Mouse (Mus musculus) neural tube, embryonic 14.5 days (tissue): ENCODE measurements at regions not wholly inside any gene's neighbourhood (a gene's known extent, or its start where the extent isn't known, plus 50 kb on each side); places are given as distances from the start of the nearest gene placed in this dataset.

Source experiments
- ATAC-seq: fragments of 200-750 bp; cut with Nextera tagmentation; 2 replicates; pipeline ENCODE4 v1.8.0; 2017; ENCODE audit warnings: low read depth, mild to moderate bottlenecking, moderate TSS enrichment, moderate library complexity
- H3K27ac ChIP-seq: fragments of 300-500 bp; sonication (generic); 2 replicates; pipeline ENCODE4 v1.5.1; 2014; ENCODE audit warnings: low read depth, mild to moderate bottlenecking, control low read depth, low read length, moderate library complexity, mixed read lengths
- H3K27me3 ChIP-seq: fragments of 300-500 bp; sonication (generic); 2 replicates; pipeline ENCODE4 v1.6.1; 2014; ENCODE audit warnings: low read length; ENCODE audit not compliant: control insufficient read depth, insufficient read depth
- H3K36me3 ChIP-seq: fragments of 300-500 bp; sonication (generic); 2 replicates; pipeline ENCODE4 v1.6.1; 2014; ENCODE audit warnings: low read length, mixed read lengths; ENCODE audit not compliant: control insufficient read depth, insufficient read depth
- H3K4me1 ChIP-seq: fragments of 300-500 bp; sonication (generic); 2 replicates; pipeline ENCODE4 v1.6.1; 2014; ENCODE audit warnings: low read length; ENCODE audit not compliant: control insufficient read depth, insufficient read depth
- H3K4me2 ChIP-seq: fragments of 300-500 bp; sonication (generic); 2 replicates; pipeline ENCODE4 v1.6.1; 2014; ENCODE audit warnings: mild to moderate bottlenecking, low read depth, low read length, control low read depth
- H3K4me3 ChIP-seq: fragments of 300-500 bp; sonication (generic); 2 replicates; pipeline ENCODE4 v1.5.1; 2014; ENCODE audit warnings: low read depth, low read length, control low read depth, mixed read lengths
- H3K9ac ChIP-seq: fragments of 300-500 bp; sonication (generic); replicated peaks from 2 replicates; pipeline ENCODE4 v1.6.1; 2014; ENCODE audit warnings: low read depth, mild to moderate bottlenecking, control low read depth, low read length, mixed read lengths
- H3K9me3 ChIP-seq: fragments of 300-500 bp; sonication (generic); 2 replicates; pipeline ENCODE4 v1.6.1; 2016; ENCODE audit warnings: low read length; ENCODE audit not compliant: control insufficient read depth
- WGBS: fragments of 180-500 bp; shearing (Covaris S2); extraction: QIAGEN DNeasy Blood & Tissue Kit; methylation state at CpG from one replicate; pipeline ENCODE4 v1.1.7; 2014; 5-methylcytosine and 5-hydroxymethylcytosine counted together

DNA sequence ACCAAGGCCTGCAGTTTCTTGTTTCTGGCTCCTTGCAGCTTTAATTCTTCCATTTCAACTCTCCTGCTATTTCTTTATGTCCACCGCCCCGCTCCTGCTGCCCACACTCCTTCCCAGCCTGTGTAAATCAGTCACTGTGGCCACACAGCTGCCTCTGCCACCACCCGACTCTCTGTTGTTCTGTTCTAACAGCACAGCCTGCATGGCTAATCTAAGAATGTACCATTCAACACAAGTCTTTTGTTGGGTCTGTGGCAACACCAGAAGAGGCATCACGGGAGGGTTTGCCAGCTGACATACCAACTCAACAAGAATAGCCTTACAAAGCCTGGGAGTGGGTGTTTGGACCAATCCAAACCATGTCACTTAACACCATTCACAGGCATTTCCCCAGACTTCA lies 264.9 kb upstream of the Pum3 start:
- no peak overlapping the region for H3K4me2 ChIP-seq
- H3K36me3 ChIP-seq: no peaks in the 10 kb centered on the region
- no peak overlapping the region for H3K9ac ChIP-seq
- H3K27me3 ChIP-seq: no peaks in the 10 kb centered on the region
- H3K4me3 ChIP-seq: no peak overlapping the region
- peak; percentile 63; the same call in 1 of the 2 replicates for ATAC-seq
- no peaks in the 10 kb centered on the region for H3K9me3 ChIP-seq
- WGBS: 33% methylated on average over 4 of the region's 4 CpGs
- H3K27ac ChIP-seq: no peak overlapping the region
- no peaks in the 10 kb centered on the region for H3K4me1 ChIP-seq

- Histone ChIP-seq H3K4me3 (no peak overlapping the region), H3K4me2 (no peak overlapping the region), H3K27ac (no peak overlapping the region), H3K4me1 (no peaks in the 10 kb centered on the region), H3K9ac (no peak overlapping the region), H3K36me3 (no peaks in the 10 kb centered on the region), H3K27me3 (no peaks in the 10 kb centered on the region), H3K9me3 (no peaks in the 10 kb centered on the region)
- no peak for ATAC-seq
- 79% methylated on average over 7 of the region's 7 CpGs for WGBS
Measured at GRCm38 (mm10) chr19:27693706-27694105, 264.1 kb upstream of the Pum3 start.

DNA sequence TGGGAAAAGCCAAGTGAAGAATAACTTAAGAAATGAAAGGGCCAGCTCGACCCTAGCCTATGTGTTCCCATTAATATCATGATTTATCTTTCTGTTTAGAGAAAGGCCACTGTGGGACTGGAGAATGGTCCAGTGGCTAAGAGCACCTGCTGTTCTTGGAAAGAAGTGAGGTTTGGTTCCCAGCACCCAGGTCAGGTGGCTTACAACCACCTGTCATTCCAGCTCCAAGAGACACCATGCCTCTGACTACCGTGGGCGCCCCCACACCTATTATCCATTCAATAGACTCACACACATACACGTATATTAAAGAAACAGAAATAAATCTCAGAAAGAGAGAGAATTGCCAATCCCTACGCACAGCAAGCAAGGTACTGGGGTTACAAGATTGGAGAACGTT lies 263.3 kb upstream of the Pum3 start:
- Histone ChIP-seq H3K4me1 (no peaks in the 10 kb centered on the region), H3K9ac (no peak overlapping the region), H3K27me3 (no peaks in the 10 kb centered on the region), H3K4me3 (no peak overlapping the region), H3K36me3 (no peaks in the 10 kb centered on the region), H3K27ac (no peak overlapping the region), H3K9me3 (no peaks in the 10 kb centered on the region), H3K4me2 (no peak overlapping the region)
- no peak for ATAC-seq
- 94% methylated on average over 6 of the region's 6 CpGs for WGBS

GRCm38 (mm10) chr19:27683426-27683825 lies 253.8 kb upstream of the Pum3 start:
- no peaks in the 10 kb centered on the region for H3K27me3 ChIP-seq
- no peaks in the 10 kb centered on the region for H3K9me3 ChIP-seq
- no peak overlapping the region for H3K27ac ChIP-seq
- no peak overlapping the region for H3K9ac ChIP-seq
- WGBS: 58% methylated on average over 2 of the region's 2 CpGs
- no peak overlapping the region for H3K4me2 ChIP-seq
- H3K4me1 ChIP-seq: no peaks in the 10 kb centered on the region
- H3K4me3 ChIP-seq: no peak overlapping the region
- no peak for ATAC-seq
- H3K36me3 ChIP-seq: no peaks in the 10 kb centered on the region

GRCm38 (mm10) chr19:27679427-27679826 lies 249.8 kb upstream of the Pum3 start:
- Histone ChIP-seq H3K4me2 (no peak overlapping the region), H3K4me3 (no peak overlapping the region), H3K4me1 (no peaks in the 10 kb centered on the region), H3K9me3 (no peaks in the 10 kb centered on the region), H3K27me3 (no peaks in the 10 kb centered on the region), H3K36me3 (no peaks in the 10 kb centered on the region), H3K9ac (no peak overlapping the region), H3K27ac (no peak overlapping the region)
- WGBS: 81% methylated on average over 7 of the region's 7 CpGs
- no peak for ATAC-seq

DNA sequence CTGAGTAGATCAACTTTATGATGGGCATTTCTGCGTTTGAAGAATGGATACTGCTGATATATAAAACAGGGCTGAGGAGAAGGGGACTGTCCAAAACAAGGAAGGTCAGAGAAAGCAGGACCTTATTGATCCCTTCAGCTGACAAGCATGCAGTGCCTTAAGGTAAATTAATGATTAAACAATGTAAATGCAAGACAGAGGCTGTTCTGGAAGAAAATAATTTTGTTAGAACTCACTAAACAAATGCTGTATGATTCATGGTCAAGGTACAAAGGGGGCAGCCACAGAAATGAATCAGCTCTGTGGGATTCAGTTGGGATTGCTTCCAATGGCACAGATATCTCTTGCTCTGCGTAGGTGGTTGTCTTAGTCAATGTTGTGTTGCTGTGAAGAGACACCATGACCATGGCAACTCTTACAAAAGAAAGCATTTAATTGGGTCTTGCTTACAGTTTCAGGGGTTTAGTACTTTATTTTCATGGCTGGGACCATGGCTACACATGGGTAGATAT lies 243.1 kb upstream of the Pum3 start:
- no peak overlapping the region for H3K27ac ChIP-seq
- no peak for ATAC-seq
- H3K36me3 ChIP-seq: no peaks in the 10 kb centered on the region
- H3K4me2 ChIP-seq: no peak overlapping the region
- WGBS: 90% methylated on average over 2 of the region's 2 CpGs
- H3K9ac ChIP-seq: no peak overlapping the region
- H3K27me3 ChIP-seq: no peaks in the 10 kb centered on the region
- no peaks in the 10 kb centered on the region for H3K4me1 ChIP-seq
- H3K4me3 ChIP-seq: no peak overlapping the region
- no peaks in the 10 kb centered on the region for H3K9me3 ChIP-seq

DNA sequence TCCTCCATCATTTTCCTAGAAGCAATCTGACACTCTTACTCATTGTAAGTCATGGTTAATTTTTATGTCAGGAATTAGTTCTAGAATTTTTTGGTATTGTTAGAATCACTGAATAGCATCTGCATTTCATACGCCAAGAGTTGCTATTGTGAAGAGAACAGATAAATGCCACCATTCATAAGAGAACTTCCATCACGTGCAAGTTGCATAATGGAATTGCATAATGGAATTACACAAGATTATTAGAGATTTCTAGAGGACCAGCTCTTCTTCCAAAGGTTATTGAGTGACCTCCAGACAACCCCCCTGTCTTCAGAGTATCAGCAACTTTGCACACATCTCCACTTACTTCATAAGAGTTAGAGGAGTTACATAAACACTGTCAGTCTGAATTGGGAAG lies 233.7 kb upstream of the Pum3 start:
- no peak overlapping the region for H3K9ac ChIP-seq
- no peaks in the 10 kb centered on the region for H3K36me3 ChIP-seq
- no peak overlapping the region for H3K27ac ChIP-seq
- H3K4me3 ChIP-seq: no peak overlapping the region
- no peak for ATAC-seq
- H3K4me1 ChIP-seq: no peaks in the 10 kb centered on the region
- H3K27me3 ChIP-seq: no peaks in the 10 kb centered on the region
- H3K4me2 ChIP-seq: no peak overlapping the region
- H3K9me3 ChIP-seq: no peaks in the 10 kb centered on the region
- 74% methylated on average over 2 of the region's 2 CpGs for WGBS

DNA sequence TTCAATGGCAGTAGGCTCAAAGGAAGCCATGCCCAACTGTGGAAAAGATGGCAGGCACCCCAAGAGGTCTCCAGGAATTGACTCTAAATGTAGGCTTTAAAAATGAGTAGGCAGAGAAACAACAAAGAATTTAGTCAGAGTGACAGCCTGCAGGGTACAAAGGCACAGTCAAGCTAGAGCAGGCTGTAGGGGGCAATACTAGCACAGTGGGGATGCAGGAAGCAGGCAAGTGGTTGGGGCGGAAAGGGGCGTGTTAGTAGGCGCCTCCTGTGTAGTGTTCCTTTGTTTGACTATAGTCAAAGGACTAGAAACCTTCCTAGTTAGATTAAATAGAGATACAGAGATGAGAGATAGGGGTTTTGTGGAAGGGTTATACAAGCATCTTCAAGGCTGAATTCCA lies 211.4 kb upstream of the Pum3 start:
- H3K27ac ChIP-seq: no peak overlapping the region
- no peaks in the 10 kb centered on the region for H3K27me3 ChIP-seq
- H3K9ac ChIP-seq: no peak overlapping the region
- H3K4me3 ChIP-seq: no peak overlapping the region
- no peaks in the 10 kb centered on the region for H3K36me3 ChIP-seq
- no peaks in the 10 kb centered on the region for H3K4me1 ChIP-seq
- no peak overlapping the region for H3K4me2 ChIP-seq
- H3K9me3 ChIP-seq: no peaks in the 10 kb centered on the region
- no peak for ATAC-seq
- 19% methylated on average over 3 of the region's 3 CpGs for WGBS

DNA sequence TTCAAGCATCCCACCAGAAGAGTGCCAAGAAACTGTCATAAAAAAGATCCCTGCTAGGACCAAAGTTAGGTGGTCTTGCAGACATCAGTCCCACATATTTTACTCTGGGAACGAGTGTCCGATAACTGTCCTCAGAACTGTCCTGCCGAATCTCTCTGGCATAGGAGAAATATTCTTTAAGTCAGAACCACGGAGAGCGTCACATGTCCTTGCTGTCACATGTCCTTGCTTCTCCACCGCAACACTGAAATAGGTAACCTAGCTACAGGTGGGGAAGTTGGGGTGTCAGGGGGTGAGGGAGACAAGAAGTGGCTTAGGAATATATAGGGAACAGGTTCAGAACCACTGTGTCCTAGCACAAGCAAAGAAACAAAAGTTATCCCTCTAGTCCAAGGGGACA lies 203.5 kb upstream of the Pum3 start:
- no peak overlapping the region for H3K4me2 ChIP-seq
- 74% methylated on average over 6 of the region's 6 CpGs for WGBS
- no peaks in the 10 kb centered on the region for H3K27me3 ChIP-seq
- H3K36me3 ChIP-seq: no peaks in the 10 kb centered on the region
- no peak for ATAC-seq
- no peak overlapping the region for H3K4me3 ChIP-seq
- no peak overlapping the region for H3K27ac ChIP-seq
- no peaks in the 10 kb centered on the region for H3K4me1 ChIP-seq
- H3K9ac ChIP-seq: no peak overlapping the region
- H3K9me3 ChIP-seq: no peaks in the 10 kb centered on the region

GRCm38 (mm10) chr19:27627626-27628025 lies 198.0 kb upstream of the Pum3 start:
- H3K27ac ChIP-seq: no peak overlapping the region
- ATAC-seq: no peak
- H3K27me3 ChIP-seq: no peaks in the 10 kb centered on the region
- H3K9ac ChIP-seq: no peak overlapping the region
- no peaks in the 10 kb centered on the region for H3K9me3 ChIP-seq
- no peaks in the 10 kb centered on the region for H3K36me3 ChIP-seq
- WGBS: 92% methylated on average over 1 of the region's 1 CpGs
- no peak overlapping the region for H3K4me2 ChIP-seq
- H3K4me1 ChIP-seq: no peaks in the 10 kb centered on the region
- no peak overlapping the region for H3K4me3 ChIP-seq
